Comparison of ENCODE assay signal across 14 mouse cellular contexts in genomic region chr7:74942917-74943316, GRCm38 (mm10).
DNase-seq lines count a peak whose midpoint lies in the region; TF ChIP-seq lines count a peak whose summit lies in the region.
"Had no signal": no experiment of that assay in that cellular context is flagged by ENCODE, and none has a peak within 500 bp of the region (broad histone marks: within the 10 kb centered on the region; RNA-seq: fewer than 3 reads in every experiment).

No protein-coding gene starts in this region.

- peak; percentile 7 for DNase-seq in kidney, postnatal 10 days
- DNase-seq in kidney, adult 18-20 months, result no peak
- peak; percentile 75 for DNase-seq in brain, embryonic 14.5 days (ENCODE audit: low read depth)
- DNase-seq in frontal cortex, postnatal 10 days (ENCODE audit: low spot score in 2 of 2), result peak; percentile 12 to 14
- DNase-seq in left cerebral cortex, postnatal 36 days (ENCODE audit: low spot score in 2 of 2), result peak; percentile 21 to 34
- no peak for DNase-seq in limb, embryonic 10.5 days (ENCODE audit: low spot score)
- DNase-seq in neural tube, embryonic 10.5 days (ENCODE audit: extremely low spot score, low spot score), result no peak
- DNase-seq: adrenal gland, postnatal 36 days; thymus, postnatal 4 days had no signal

- H3K36me3 ChIP-seq in limb, embryonic 10.5 days, result no peaks in the 10 kb centered on the region
- H3K36me3 ChIP-seq: embryonic facial prominence, embryonic 12.5 days; heart, embryonic 13.5 days; hindbrain, embryonic 15.5 days; liver, embryonic 15.5 days had no signal

- no peaks in the 10 kb centered on the region for H3K4me1 ChIP-seq in limb, embryonic 10.5 days
- H3K4me1 ChIP-seq: embryonic facial prominence, embryonic 12.5 days; heart, embryonic 13.5 days; hindbrain, embryonic 15.5 days; liver, embryonic 15.5 days had no signal

- no peaks in the 10 kb centered on the region for H3K9me3 ChIP-seq in limb, embryonic 10.5 days (replicated peaks)
- H3K9me3 ChIP-seq: embryonic facial prominence, embryonic 12.5 days; heart, embryonic 13.5 days; hindbrain, embryonic 15.5 days; liver, embryonic 15.5 days; megakaryocyte, embryonic 14.5 days had no signal

- no peak for TF ChIP-seq CTCF in brain, embryonic 14.5 days (IDR thresholded peaks at IDR 0.05; ENCODE audit: borderline replicate concordance, extremely low read depth, insufficient read depth, insufficient read length)

- no peaks in the 10 kb centered on the region for H3K27me3 ChIP-seq in limb, embryonic 10.5 days (ENCODE audit: low read depth, poor library complexity, severe bottlenecking)
- H3K27me3 ChIP-seq: embryonic facial prominence, embryonic 12.5 days; heart, embryonic 13.5 days; hindbrain, embryonic 15.5 days; liver, embryonic 15.5 days; megakaryocyte, embryonic 14.5 days had no signal

- H3K4me3 ChIP-seq in limb, embryonic 10.5 days, result no peak overlapping the region
- H3K4me3 ChIP-seq: embryonic facial prominence, embryonic 12.5 days; heart, embryonic 13.5 days; hindbrain, embryonic 15.5 days; liver, embryonic 15.5 days; megakaryocyte, embryonic 14.5 days had no signal

- intact Hi-C loops in left cerebral cortex, postnatal 36 days (cut with DNase I), result no loop called here

- no peak overlapping the region for H3K27ac ChIP-seq in limb, embryonic 10.5 days
- H3K27ac ChIP-seq: embryonic facial prominence, embryonic 12.5 days; heart, embryonic 13.5 days; hindbrain, embryonic 15.5 days; liver, embryonic 15.5 days had no signal

- WGBS in limb, embryonic 10.5 days, result 84% methylated on average over 4 of the region's 4 CpGs

- TF ChIP-seq POLR2A in brain, embryonic 14.5 days (IDR thresholded peaks at IDR 0.05; ENCODE audit: borderline replicate concordance, extremely low read depth, insufficient read depth, insufficient read length, poor library complexity, severe bottlenecking), result no peak

Comparison
In these comparisons a context has a peak if more than half of its experiments do, and no peak if none do; other contexts are left out.
1. DNase-seq: peak in kidney, postnatal 10 days (single experiment), brain, embryonic 14.5 days (single experiment), frontal cortex, postnatal 10 days (2 of 2) and left cerebral cortex, postnatal 36 days (2 of 2); none in kidney, adult 18-20 months (single experiment), limb, embryonic 10.5 days (single experiment) and neural tube, embryonic 10.5 days (single experiment).